Mouse (Mus musculus) left cerebral cortex, postnatal 4 days (tissue): ENCODE measurements at regions not wholly inside any gene's neighbourhood (a gene's known extent, or its start where the extent isn't known, plus 50 kb on each side); places are given as distances from the start of the nearest gene placed in this dataset.

Source experiments
- DNase-seq: peaks from one replicate; pipeline ENCODE4 v3.0.0-alpha.2; 2022
- intact Hi-C: fragments of 180-260 bp; cut with DNase I; formaldehyde crosslinking; loops from one replicate; pipeline ENCODE4 v1.15.1; 2025

GRCm38 (mm10) chr1:147703467-147703866 is 1208.9 kb downstream of the Brinp3 start:
- intact Hi-C loops = no loop called here

GRCm38 (mm10) chr1:147729930-147730329 is 1235.4 kb downstream of the Brinp3 start:
- no peak for DNase-seq
- intact Hi-C loops = no loop called here

More at GRCm38 (mm10) chr1:147703467-147703866, 1208.9 kb downstream of the Brinp3 start:
- no peak for DNase-seq

- intact Hi-C loops = no loop called here
- peak; percentile 24 for DNase-seq
Observed at GRCm38 (mm10) chr1:147766094-147766493, 1271.5 kb downstream of the Brinp3 start.

- intact Hi-C loops = no loop called here
- DNase-seq = no peak
Observed at GRCm38 (mm10) chr1:147802759-147803158, 1308.2 kb downstream of the Brinp3 start.
